Mouse (Mus musculus): ENCODE data around the gene Lypd3. TPM values are rescaled to one million over a fixed set of nuclear protein-coding genes. Genes with fewer than 3 reads are reported as not detected.

Lypd3 gene
- polyA plus RNA-seq (2016; fragmentation: Nextera tagmentation; extraction: Ambion mirVana), result 0.10 and 0.15 TPM in 2 replicates

DNA sequence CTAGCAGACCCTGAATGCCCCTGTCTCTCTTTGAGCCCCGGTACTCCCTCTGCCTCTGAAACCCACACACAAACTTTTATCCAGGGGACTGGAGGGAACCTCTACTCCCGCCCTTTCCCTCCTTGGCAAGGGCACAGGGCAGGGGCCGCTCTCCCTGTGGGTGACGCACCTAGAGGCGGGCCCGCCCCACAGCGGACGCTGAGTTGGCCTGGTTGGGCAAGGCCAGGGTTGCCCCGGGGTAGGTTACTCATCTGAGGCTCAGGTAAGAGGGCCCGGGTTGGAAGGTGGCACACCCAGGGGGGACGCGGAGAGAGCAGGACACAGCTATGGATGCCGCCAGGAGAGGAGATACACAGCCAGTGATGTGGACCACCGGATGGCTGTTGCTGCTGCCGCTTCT, at the start of gene Lypd3:
TSS of gene Lypd3 (plus strand) at position 287 of the 400 bp plus-strand sequence.
- Histone ChIP-seq H3K27ac (ENCODE audit: poor library complexity, severe bottlenecking) (no peak within 1 kb of the TSS), H3K27me3 (replicated peaks) (peaks cover 57% of the 10 kb centered on the region), H3K4me3 (no peak within 1 kb of the TSS), H3K9ac (no peak within 1 kb of the TSS), H3K36me3 (no peaks in the 10 kb centered on the region), H3K9me3 (replicated peaks) (0 out of 2 replicates have a peak, but pooled peaks cover 4% of the 10 kb centered on the region), H3K4me2 (no peak within 1 kb of the TSS), H3K4me1 (replicated peaks) (peaks cover 10% of the 10 kb centered on the region)
- WGBS, result 15% methylated on average over 15 of the region's 15 CpGs
- no peak for ATAC-seq (ENCODE audit: insufficient number of reproducible peaks, low FRiP score)

DNA sequence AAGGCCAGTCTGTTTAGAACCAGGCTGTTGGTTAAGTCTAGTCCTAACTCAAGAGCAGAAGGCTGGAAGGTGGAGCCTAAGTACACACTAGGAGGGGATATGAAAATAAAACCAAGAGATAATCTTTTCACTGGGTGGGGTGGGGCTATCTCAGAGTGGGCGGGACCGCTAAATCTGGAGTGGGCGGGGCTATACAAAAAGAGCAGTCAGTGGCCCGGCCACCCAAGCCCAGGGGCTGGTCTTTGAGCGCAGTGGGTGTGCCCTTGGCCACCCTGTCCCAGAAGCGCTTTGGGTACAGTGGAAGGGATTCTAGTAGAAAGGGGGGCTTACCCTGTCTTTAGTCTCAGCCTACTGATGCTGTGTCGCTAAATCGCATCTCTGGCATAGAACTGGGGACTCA, 49.5 kb upstream of the Lypd3 start:
- Histone ChIP-seq H3K27me3 (replicated peaks) (peaks cover 45% of the 10 kb centered on the region), H3K4me2 (peak overlapping the region; percentile 70), H3K9ac (no peak overlapping the region; the same call in 1 of the 2 replicates), H3K4me3 (peak overlapping the region; percentile 44), H3K9me3 (replicated peaks) (0 out of 2 replicates have a peak, but pooled peaks cover 8% of the 10 kb centered on the region), H3K36me3 (no peaks in the 10 kb centered on the region), H3K27ac (ENCODE audit: poor library complexity, severe bottlenecking) (no peak overlapping the region), H3K4me1 (replicated peaks) (0 out of 2 replicates have a peak, but pooled peaks cover 9% of the 10 kb centered on the region)
- 6% methylated on average over 8 of the region's 8 CpGs for WGBS
- ATAC-seq (ENCODE audit: insufficient number of reproducible peaks, low FRiP score), result peak; percentile 51

GRCm38 (mm10) chr7:24587330-24588105, 48.8 kb upstream of the Lypd3 start, which contains the start of the genes Ethe1 and Zfp575:
Gene Ethe1, plus strand, starts transcription at chr7:24587543.
Gene Zfp575, minus strand, starts transcription at chr7:24587641.
- Histone ChIP-seq H3K27me3 (replicated peaks) (peaks cover 45% of the 10 kb centered on the region), H3K4me1 (replicated peaks) (0 out of 2 replicates have a peak, but pooled peaks cover 9% of the 10 kb centered on the region), H3K4me3 (peak within 1 kb of the TSS; percentile 44), H3K9ac (peak within 1 kb of the TSS; percentile 49), H3K4me2 (peak within 1 kb of the TSS; percentile 70), H3K9me3 (replicated peaks) (0 out of 2 replicates have a peak, but pooled peaks cover 8% of the 10 kb centered on the region), H3K27ac (ENCODE audit: poor library complexity, severe bottlenecking) (no peak within 1 kb of the TSS), H3K36me3 (no peaks in the 10 kb centered on the region)
- peak; percentile 33; the same call in 1 of the 2 replicates for ATAC-seq (ENCODE audit: insufficient number of reproducible peaks, low FRiP score)
- 7% methylated on average over 30 of the region's 30 CpGs for WGBS

DNA sequence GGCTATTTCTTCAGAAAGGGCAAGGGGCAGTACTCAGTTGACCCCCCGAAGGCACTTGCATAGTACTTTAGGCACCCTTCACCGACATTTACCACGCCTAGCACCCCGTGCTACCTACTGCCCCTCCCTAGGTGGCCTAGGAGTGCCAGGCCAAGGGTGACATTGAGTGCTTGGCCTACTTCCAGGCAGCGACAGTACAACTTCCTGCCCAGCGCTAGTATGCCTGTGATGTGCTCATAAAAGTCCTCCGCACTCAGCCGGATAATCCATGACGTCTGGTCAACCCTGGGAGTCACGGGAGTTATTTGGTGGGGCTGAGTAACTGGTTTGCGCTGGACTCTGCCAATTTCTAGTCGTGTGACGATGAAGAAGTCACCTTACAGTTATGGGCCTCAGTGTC, 48.0 kb upstream of the Lypd3 start:
- no peak for ATAC-seq (ENCODE audit: insufficient number of reproducible peaks, low FRiP score)
- H3K4me2 ChIP-seq, result no peak overlapping the region
- H3K36me3 ChIP-seq, result no peaks in the 10 kb centered on the region
- peaks cover 45% of the 10 kb centered on the region for H3K27me3 ChIP-seq (replicated peaks)
- H3K9me3 ChIP-seq (replicated peaks), result 0 out of 2 replicates have a peak, but pooled peaks cover 8% of the 10 kb centered on the region
- no peak overlapping the region for H3K4me3 ChIP-seq
- no peak overlapping the region for H3K9ac ChIP-seq
- H3K4me1 ChIP-seq (replicated peaks), result peaks cover 10% of the 10 kb centered on the region; the same call in 1 of the 2 replicates
- H3K27ac ChIP-seq (ENCODE audit: poor library complexity, severe bottlenecking), result no peak overlapping the region
- WGBS, result 81% methylated on average over 13 of the region's 13 CpGs

DNA sequence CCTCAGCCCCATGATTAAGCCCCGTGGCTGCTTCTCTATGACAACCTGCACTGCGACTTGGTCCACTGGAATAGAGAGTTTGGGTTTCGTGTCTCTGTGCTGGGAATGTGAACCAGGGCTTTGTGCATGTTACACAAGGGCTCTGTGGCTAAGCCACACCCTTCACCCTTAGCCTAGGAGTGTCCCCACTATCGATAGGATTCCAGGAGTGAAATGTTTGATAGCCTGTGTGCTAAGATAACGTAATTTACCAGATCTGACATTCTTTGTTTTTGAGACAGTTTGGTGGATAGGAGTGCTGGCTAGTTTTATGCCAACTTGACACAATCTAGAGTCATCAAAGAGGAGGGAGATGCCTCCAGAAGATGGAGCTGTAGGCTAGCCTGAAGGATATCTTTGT, 44.6 kb upstream of the Lypd3 start:
- Histone ChIP-seq H3K27me3 (replicated peaks) (peaks cover 28% of the 10 kb centered on the region), H3K4me3 (no peak overlapping the region), H3K9me3 (replicated peaks) (0 out of 2 replicates have a peak, but pooled peaks cover 2% of the 10 kb centered on the region), H3K4me1 (replicated peaks) (peaks cover 12% of the 10 kb centered on the region; the same call in 1 of the 2 replicates), H3K27ac (ENCODE audit: poor library complexity, severe bottlenecking) (no peak overlapping the region), H3K36me3 (no peaks in the 10 kb centered on the region), H3K4me2 (no peak overlapping the region), H3K9ac (no peak overlapping the region)
- ATAC-seq (ENCODE audit: insufficient number of reproducible peaks, low FRiP score), result no peak
- 61% methylated on average over 5 of the region's 5 CpGs for WGBS

GRCm38 (mm10) chr7:24592163-24592562, 44.2 kb upstream of the Lypd3 start:
- H3K4me3 ChIP-seq, result no peak overlapping the region
- peaks cover 24% of the 10 kb centered on the region for H3K27me3 ChIP-seq (replicated peaks)
- H3K27ac ChIP-seq (ENCODE audit: poor library complexity, severe bottlenecking), result no peak overlapping the region
- H3K36me3 ChIP-seq, result no peaks in the 10 kb centered on the region
- H3K4me1 ChIP-seq (replicated peaks), result peaks cover 9% of the 10 kb centered on the region; the same call in 1 of the 2 replicates
- no peak overlapping the region for H3K4me2 ChIP-seq
- ATAC-seq (ENCODE audit: insufficient number of reproducible peaks, low FRiP score), result no peak
- no peak overlapping the region for H3K9ac ChIP-seq
- H3K9me3 ChIP-seq (replicated peaks), result no peaks in the 10 kb centered on the region
- 67% methylated on average over 4 of the region's 4 CpGs for WGBS

- H3K9me3 ChIP-seq (replicated peaks), result no peaks in the 10 kb centered on the region
- H3K4me3 ChIP-seq, result no peak overlapping the region
- no peak overlapping the region for H3K9ac ChIP-seq
- H3K27me3 ChIP-seq (replicated peaks), result peaks cover 18% of the 10 kb centered on the region
- H3K4me1 ChIP-seq (replicated peaks), result peaks cover 5% of the 10 kb centered on the region; the same call in 1 of the 2 replicates
- WGBS, result 82% methylated on average over 6 of the region's 6 CpGs
- H3K36me3 ChIP-seq, result no peaks in the 10 kb centered on the region
- no peak overlapping the region for H3K27ac ChIP-seq (ENCODE audit: poor library complexity, severe bottlenecking)
- no peak for ATAC-seq (ENCODE audit: insufficient number of reproducible peaks, low FRiP score)
- H3K4me2 ChIP-seq, result no peak overlapping the region
Observed at GRCm38 (mm10) chr7:24592781-24593180, 43.6 kb upstream of the Lypd3 start.

DNA sequence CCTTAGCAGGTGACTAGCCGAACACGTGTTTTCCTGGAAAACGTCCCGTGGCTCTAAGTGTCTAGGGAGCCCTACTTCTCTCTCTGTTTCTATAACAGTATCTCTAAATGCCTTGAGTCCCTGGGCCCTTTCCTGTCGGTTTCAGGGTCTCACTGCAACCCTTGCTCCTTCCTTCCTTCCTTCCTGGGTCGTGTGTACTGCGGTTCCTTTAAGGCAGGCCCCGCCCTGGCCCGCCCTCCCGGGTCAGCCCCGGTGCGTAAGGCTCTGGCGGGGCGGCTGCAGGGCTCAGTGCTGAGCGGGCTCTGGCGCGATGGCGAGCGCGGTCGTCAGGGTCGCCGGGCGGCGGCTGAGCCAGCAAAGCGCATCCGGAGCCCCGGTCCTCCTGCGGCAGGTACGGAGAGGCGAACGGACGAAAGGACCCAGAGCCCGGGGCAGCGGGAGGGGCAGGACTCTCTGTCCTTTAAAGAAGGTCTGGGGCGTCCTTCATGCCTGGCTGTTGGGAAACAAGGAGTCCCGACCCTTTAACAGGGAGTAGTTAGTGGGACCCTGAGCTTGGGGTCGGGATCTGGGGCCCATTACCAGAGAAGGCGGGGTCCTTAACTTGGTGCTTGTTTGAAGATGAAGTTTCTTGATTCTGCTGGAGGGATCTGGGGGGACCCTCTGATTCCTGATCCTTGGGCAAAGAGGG, 42.6 kb upstream of the Lypd3 start:
- Histone ChIP-seq H3K4me1 (replicated peaks) (peaks cover 3% of the 10 kb centered on the region; the same call in 1 of the 2 replicates), H3K9me3 (replicated peaks) (no peaks in the 10 kb centered on the region), H3K36me3 (no peaks in the 10 kb centered on the region), H3K27me3 (replicated peaks) (peaks cover 11% of the 10 kb centered on the region), H3K9ac (peak overlapping the region; percentile 73), H3K4me3 (peak overlapping the region; percentile 63), H3K4me2 (peak overlapping the region; percentile 76), H3K27ac (ENCODE audit: poor library complexity, severe bottlenecking) (no peak overlapping the region)
- ATAC-seq (ENCODE audit: insufficient number of reproducible peaks, low FRiP score), result peak; percentile 84
- WGBS, result 2% methylated on average over 39 of the region's 39 CpGs

GRCm38 (mm10) chr7:24594309-24594803, 42.0 kb upstream of the Lypd3 start:
- Histone ChIP-seq H3K9me3 (replicated peaks) (no peaks in the 10 kb centered on the region), H3K27ac (ENCODE audit: poor library complexity, severe bottlenecking) (no peak overlapping the region), H3K9ac (peak overlapping the region; percentile 73), H3K27me3 (replicated peaks) (peaks cover 11% of the 10 kb centered on the region), H3K4me1 (replicated peaks) (peaks cover 3% of the 10 kb centered on the region; the same call in 1 of the 2 replicates), H3K4me2 (peak overlapping the region; percentile 76), H3K4me3 (peak overlapping the region; percentile 63), H3K36me3 (no peaks in the 10 kb centered on the region)
- peak; percentile 37; the same call in 1 of the 2 replicates for ATAC-seq (ENCODE audit: insufficient number of reproducible peaks, low FRiP score)
- WGBS, result 3% methylated on average over 13 of the region's 13 CpGs

GRCm38 (mm10) chr7:24595464-24595863, 40.9 kb upstream of the Lypd3 start:
- Histone ChIP-seq H3K4me1 (replicated peaks) (peaks cover 3% of the 10 kb centered on the region; the same call in 1 of the 2 replicates), H3K4me3 (no peak overlapping the region), H3K9ac (no peak overlapping the region), H3K9me3 (replicated peaks) (no peaks in the 10 kb centered on the region), H3K36me3 (no peaks in the 10 kb centered on the region), H3K27ac (ENCODE audit: poor library complexity, severe bottlenecking) (no peak overlapping the region), H3K4me2 (no peak overlapping the region), H3K27me3 (replicated peaks) (peaks cover 11% of the 10 kb centered on the region)
- WGBS, result 64% methylated on average over 2 of the region's 2 CpGs
- no peak for ATAC-seq (ENCODE audit: insufficient number of reproducible peaks, low FRiP score)

- no peak for ATAC-seq (ENCODE audit: insufficient number of reproducible peaks, low FRiP score)
- 55% methylated on average over 4 of the region's 4 CpGs for WGBS
- H3K4me3 ChIP-seq, result no peak overlapping the region
- no peak overlapping the region for H3K9ac ChIP-seq
- no peaks in the 10 kb centered on the region for H3K9me3 ChIP-seq (replicated peaks)
- peaks cover 11% of the 10 kb centered on the region for H3K27me3 ChIP-seq (replicated peaks)
- H3K27ac ChIP-seq (ENCODE audit: poor library complexity, severe bottlenecking), result no peak overlapping the region
- H3K36me3 ChIP-seq, result no peaks in the 10 kb centered on the region
- peaks cover 7% of the 10 kb centered on the region; the same call in 1 of the 2 replicates for H3K4me1 ChIP-seq (replicated peaks)
- no peak overlapping the region for H3K4me2 ChIP-seq
Observed at GRCm38 (mm10) chr7:24598121-24598520, 38.2 kb upstream of the Lypd3 start.
